Mouse (Mus musculus) 3T3-L1 (cell line): ENCODE results near the gene Spata31d1c.
A peak's percentile ranks its signal among the peaks of the same experiment; 100 is the strongest.

Experiments
- DNase-seq: peaks from one replicate; pipeline ENCODE4 v3.0.0-alpha.2; 2015; ENCODE audit warnings: low read depth, low spot score

Spata31d1c gene

DNA sequence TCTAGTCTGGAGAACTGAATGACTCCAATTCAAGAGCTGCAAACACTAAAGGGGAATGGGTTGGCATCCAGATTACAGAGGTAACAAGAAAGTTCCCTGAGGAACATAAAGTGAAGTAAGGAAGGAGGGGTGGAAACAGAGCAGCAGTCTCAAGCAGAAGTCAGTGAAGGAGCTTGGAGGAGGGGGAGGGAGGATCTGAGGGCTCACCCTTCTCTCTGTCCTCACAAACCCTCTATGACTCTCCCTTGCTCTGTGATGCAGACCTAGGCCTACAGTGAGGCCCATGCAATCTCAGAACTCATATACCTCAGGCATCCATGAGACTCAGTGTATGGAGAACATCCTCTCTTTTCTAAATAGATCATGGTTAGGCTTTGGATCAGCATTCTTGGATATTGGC is at the start of gene Spata31d1c:
TSS of gene Spata31d1c (plus strand) at position 301 of the 400 bp plus-strand sequence.
- no peak for DNase-seq

DNA sequence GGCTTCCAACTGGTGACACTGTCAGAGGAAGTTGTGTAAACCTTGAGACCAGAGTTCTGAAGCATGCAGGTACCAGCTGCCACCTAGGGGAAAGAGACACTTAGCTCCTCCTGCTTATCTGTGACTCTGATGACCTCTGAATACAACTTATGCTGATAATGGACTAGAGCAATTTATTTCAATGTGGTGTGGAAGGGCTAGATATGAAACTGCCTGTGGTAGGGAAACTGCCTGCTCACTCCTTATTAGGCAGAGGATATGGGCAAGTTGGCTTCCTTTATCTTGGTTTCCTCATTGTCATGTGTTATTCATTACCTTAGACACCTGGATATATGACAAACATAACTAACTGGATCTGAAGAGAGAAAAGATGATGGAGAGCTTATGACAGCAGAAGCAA is 44.0 kb upstream of the Spata31d1c start:
- DNase-seq = no peak

DNA sequence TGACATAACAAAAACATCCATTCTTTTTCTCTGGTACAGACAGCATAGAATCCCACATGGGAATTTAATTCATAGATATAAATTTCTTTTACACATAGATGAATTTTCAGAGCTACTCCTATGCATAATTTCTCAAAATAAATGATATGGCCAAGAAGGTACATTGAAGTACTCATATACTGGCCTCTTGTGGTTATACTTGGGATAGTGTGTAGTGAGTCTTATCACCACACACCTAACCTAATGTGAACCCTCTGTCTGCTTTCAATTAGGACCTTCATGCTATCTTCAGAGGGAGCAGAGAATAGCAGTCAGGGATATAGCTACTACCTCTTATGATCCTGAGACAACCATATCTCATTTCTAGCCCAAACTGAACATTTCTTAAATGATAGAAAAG is 27.4 kb upstream of the Spata31d1c start:
- no peak for DNase-seq

DNA sequence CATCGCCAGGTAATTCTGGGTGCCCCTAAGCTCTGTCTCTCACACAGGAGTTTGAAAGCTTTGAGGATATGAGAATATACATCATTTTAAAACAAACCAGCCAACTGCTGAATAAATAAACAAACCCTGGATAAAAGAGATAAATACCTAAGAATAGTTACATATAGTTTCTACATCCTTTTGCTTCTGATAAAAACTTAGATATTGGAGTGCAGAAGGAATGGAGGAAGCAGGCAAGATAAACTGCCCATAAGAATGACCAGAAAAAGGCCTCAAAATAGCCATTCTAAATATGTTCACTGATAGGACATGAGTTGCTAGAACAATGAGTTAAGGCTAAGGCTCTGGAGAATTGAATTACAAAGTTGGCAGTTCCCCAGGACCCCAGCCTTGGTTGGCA is 26.1 kb upstream of the Spata31d1c start:
- no peak for DNase-seq

DNA sequence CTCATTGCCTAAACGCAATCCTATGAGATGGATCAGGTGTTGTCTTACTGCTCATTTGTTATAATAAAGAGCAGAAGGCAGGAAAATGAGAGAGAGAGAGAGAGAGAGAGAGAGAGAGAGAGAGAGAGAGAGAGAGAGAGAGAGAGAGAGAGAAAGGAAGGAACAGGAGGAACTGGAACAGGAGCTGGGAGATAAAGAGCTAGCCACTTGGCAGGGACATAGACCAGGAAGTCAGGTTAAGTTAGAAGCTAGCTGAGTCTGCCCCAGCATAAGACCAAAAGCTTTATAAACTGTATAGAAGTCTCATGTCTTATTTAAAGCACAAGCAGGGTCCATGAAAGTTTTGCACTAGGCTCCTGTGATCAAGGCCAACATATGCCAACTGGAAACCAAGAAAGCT is 24.9 kb upstream of the Spata31d1c start:
- no peak for DNase-seq

DNA sequence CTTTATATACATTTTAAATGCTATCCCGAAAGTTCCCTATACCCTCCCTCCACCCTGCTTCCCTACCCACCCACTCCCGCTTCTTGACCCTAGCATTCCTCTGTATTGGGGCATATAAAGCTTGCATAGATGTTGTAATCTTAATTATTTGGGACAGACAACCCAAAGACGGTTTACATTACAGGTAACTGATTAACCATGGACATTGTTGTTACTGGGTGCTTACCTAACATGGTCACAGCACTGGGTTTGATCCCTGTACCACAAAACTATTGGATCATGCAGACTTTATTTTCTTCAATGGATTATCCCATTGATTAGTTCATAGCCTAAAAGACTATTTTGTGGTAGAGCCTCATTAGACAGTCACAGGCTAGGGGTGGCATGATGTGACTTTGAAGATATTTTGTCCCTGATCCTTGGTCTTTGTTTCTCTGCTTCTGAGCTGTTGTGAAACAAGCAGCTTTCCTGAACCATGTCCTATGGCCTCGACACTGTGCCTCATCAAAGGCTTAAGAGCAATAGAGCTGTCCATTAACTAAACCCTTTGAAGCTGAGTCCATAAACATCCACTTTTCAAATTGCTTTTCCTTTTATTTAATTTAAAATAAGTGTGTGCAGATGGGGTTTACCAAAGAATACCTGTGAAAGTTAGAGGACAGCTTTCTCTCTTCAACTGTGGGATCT is 21.7 kb upstream of the Spata31d1c start:
- DNase-seq = no peak

DNA sequence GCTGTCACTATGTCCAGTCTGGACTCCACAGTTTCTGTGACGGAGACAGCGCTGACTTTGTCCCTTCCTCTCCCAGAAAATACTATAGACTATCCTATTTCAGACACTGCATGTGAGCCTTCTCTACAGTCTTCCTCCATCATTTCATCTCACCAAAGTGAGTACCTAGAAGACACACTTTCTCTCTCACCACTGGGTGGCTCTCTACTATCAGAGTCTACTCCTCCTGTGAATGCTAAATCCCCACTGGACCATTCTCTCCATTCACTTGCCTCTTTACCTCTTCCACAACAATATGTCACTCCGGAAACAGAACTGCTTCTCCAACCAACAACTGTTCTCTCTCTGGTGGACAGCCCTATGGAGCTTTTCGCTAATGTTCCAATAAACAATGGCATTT is 2.2 kb downstream of the Spata31d1c start:
- DNase-seq = peak; percentile 6

DNA sequence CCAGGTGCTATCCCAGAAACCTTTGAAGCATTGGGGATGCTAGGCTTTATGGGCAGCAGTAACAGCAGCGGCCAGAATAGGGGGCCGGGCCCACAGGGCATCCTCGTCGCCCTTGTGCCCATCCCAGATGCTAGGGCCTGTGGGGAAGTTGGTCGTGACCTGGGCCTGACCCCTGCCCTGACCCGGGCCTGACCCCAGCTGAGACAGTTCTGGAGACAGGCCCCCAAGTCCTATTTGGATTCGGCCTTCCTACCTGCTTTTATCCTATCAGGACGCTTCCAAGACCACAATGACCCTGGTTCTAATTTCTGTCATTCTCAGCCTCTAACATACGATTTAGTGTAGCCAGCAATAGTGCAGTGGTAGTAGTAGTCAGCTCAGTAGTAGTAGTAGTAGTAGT is 19.8 kb downstream of the Spata31d1c start, which contains the start of gene Prss47:
TSS of gene Prss47 (minus strand) at position 101 of the 400 bp plus-strand sequence.
- no peak for DNase-seq

DNA sequence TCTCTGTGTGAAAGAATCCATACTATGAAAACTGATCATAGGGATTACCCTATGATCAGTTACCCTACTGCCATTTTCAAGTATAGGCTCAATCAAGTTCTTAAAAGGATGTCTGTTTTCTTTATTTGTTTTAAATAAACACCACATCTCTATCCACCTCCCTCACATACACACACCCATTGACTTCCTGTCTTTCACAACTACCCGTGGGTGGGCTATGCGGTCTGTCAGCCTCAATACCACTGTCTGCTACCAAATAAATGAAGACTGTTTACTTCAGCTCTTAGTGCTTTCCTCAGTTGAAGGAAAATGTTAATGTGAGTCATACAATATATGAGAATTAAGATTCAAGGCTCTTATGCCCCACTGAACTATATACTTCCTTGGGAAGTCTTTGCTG is 37.1 kb downstream of the Spata31d1c start:
- DNase-seq = no peak
